Mouse (Mus musculus) limb, embryonic 12.5 days (tissue): ENCODE results near the gene Btbd35f12. TPM values are rescaled to one million over a fixed set of nuclear protein-coding genes. Genes with fewer than 3 reads are reported as not detected.
"Not testable (repeated sequence)": the region's sequence is repeated elsewhere in the genome, so short reads cannot be mapped to it uniquely, and the experiment has no call there.

Source experiments
- ATAC-seq: fragments of 200-750 bp; cut with Nextera tagmentation; 2 replicates; pipeline ENCODE4 v1.8.0; 2017; ENCODE audit warnings: low read depth, moderate TSS enrichment; ENCODE audit not compliant: insufficient number of reproducible peaks, insufficient read depth, low FRiP score, low TSS enrichment
- H3K27ac ChIP-seq: fragments of 300-500 bp; sonication (generic); 2 replicates; pipeline ENCODE4 v1.5.1; 2016; ENCODE audit warnings: mild to moderate bottlenecking, moderate library complexity
- H3K27me3 ChIP-seq: fragments of 300-500 bp; sonication (generic); 2 replicates; pipeline ENCODE4 v1.6.1; 2016; ENCODE audit warnings: mild to moderate bottlenecking, moderate library complexity
- H3K36me3 ChIP-seq: fragments of 300-500 bp; sonication (generic); 2 replicates; pipeline ENCODE4 v1.6.1; 2016; ENCODE audit warnings: mild to moderate bottlenecking, moderate library complexity
- H3K4me1 ChIP-seq: fragments of 300-500 bp; sonication (generic); replicated peaks from 2 replicates; pipeline ENCODE4 v1.6.1; 2016
- H3K4me2 ChIP-seq: fragments of 300-500 bp; sonication (generic); 2 replicates; pipeline ENCODE4 v1.6.1; 2016; ENCODE audit warnings: mild to moderate bottlenecking, moderate library complexity
- H3K4me3 ChIP-seq: fragments of 300-500 bp; sonication (generic); replicated peaks from 2 replicates; pipeline ENCODE4 v1.5.1; 2016; ENCODE audit warnings: mild to moderate bottlenecking
- H3K9ac ChIP-seq: fragments of 300-500 bp; sonication (generic); replicated peaks from 2 replicates; pipeline ENCODE4 v1.6.1; 2016; ENCODE audit warnings: mild to moderate bottlenecking, moderate library complexity
- H3K9me3 ChIP-seq: fragments of 300-500 bp; sonication (generic); 2 replicates; pipeline ENCODE4 v1.6.1; 2016; ENCODE audit warnings: mild to moderate bottlenecking, moderate library complexity
- WGBS: fragments of 180-500 bp; shearing (Covaris S2); methylation state at CpG from one replicate; pipeline ENCODE4 v1.1.7; 2016; 5-methylcytosine and 5-hydroxymethylcytosine counted together
- polyA plus RNA-seq: library from polyadenylated mRNA; unstranded; fragments of >200 nt; fragmentation: Nextera tagmentation; extraction: Ambion mirVana; gene quantifications from 2 replicates; pipeline ENCODE4 v1.2.1, GENCODE M21; 2016

Gene Btbd35f12
- polyA plus RNA-seq, result not detected in 2 replicates

DNA sequence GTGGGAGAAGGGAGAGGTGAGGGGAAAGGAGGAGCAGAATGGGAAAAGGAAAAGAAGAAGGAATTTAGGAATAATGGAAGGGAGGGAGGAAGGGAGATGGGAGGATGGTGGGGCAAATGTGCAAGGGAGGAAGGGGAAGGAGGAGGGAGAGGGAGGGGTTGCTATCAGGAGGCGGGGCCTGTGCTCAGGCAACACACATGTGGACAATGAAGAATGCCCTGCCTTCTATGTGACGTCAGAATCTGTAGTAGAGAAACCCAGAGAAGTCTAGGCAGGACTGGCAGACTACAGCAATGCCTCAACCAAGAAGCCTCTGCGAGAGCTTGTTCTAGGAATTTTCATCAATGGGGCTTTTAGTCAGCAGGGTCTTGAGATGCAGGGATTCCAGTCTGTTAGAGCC is at the start of gene Btbd35f12:
Gene Btbd35f12, plus strand, starts transcription at position 301 of the 400 bp plus-strand sequence.
- H3K4me1 ChIP-seq, H3K36me3 ChIP-seq, H3K9me3 ChIP-seq, H3K27me3 ChIP-seq, H3K9ac ChIP-seq, H3K4me2 ChIP-seq, ATAC-seq, H3K4me3 ChIP-seq, H3K27ac ChIP-seq: not testable (repeated sequence)
- no CpG with 5 or more reads among the region's 3 CpGs for WGBS

DNA sequence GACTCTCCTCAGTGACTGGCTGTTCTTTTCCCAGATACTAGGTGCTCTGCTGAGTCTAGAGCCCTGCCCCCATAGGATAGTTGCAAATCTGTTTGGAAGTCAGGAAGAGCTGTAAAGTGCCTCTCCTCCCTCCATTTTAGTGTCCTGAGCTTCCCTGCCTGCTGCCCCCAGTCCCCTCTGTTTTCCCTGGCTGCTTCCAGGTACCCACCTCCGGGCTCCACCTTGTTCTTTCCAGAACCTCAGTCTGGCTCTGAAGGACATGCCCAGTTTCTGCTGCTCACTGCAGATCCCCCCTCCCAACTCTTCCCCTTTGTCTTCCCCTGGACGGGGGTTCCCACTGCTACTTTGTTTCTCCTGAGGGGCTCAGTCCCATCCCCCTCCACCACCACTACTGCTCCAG is 40.1 kb downstream of the Btbd35f12 start:
- not testable (repeated sequence) for ATAC-seq, H3K27me3 ChIP-seq, H3K4me2 ChIP-seq, H3K4me1 ChIP-seq, H3K27ac ChIP-seq, H3K9ac ChIP-seq, H3K9me3 ChIP-seq, H3K4me3 ChIP-seq, H3K36me3 ChIP-seq
- 88% methylated on average over 2 of the region's 2 CpGs for WGBS

Other genes starting within 250 kb of the Btbd35f12 start
- gene Spin2-ps6, start 78.5 kb upstream of the Btbd35f12 start, polyA plus RNA-seq, result not detected in 2 replicates